Mouse (Mus musculus): ENCODE data around the gene Gosr1. TPM values are rescaled to one million over a fixed set of nuclear protein-coding genes. Genes with fewer than 3 reads are reported as not detected.
A peak's percentile ranks its signal among the peaks of the same experiment; 100 is the strongest.
"Not testable (repeated sequence)": the region's sequence is repeated elsewhere in the genome, so short reads cannot be mapped to it uniquely, and the experiment has no call there.

Gene Gosr1
- 10 to 100 TPM; 15.9 to 26.4 (median 18.8) TPM for total RNA-seq (2022)

DNA sequence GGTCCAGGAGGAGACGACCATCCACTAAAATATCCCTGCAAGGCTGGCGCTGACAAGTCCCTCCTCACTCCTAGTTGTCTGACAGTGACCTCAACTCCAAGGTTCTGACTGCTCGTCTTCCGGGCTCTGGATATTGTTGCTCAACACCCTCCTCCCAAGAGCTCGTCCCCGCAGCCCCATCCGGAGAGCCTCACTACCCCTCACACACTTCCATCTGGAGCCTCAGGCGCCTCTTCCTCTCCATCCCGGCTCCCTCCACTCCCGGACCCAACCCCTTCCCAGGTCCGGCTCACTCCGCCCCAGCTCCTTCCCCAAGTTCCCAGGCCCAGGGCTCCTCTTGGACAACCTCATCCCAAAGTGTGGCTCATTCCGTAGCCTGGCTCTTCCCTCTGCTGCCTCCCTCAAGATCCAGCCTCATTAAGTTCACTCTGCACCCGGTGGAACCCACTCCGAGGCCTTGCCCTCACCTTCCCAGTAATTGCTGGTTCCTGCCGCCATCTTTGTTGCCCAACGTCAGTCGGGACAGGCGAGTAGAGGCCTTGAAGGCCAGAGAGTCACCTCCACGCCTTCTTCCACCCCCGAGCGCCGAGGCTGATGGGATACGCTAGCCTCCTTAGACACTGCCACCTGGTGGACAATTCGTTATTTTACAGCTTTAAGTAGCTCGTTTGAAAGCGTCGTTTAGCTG, at the start of gene Gosr1:
Gosr1 (minus strand) TSS at position 527 of the 688 bp plus-strand sequence.
- peak; percentile 82 to 84 for DNase-seq (ENCODE audit: low spot score in 2 of 2)

DNA sequence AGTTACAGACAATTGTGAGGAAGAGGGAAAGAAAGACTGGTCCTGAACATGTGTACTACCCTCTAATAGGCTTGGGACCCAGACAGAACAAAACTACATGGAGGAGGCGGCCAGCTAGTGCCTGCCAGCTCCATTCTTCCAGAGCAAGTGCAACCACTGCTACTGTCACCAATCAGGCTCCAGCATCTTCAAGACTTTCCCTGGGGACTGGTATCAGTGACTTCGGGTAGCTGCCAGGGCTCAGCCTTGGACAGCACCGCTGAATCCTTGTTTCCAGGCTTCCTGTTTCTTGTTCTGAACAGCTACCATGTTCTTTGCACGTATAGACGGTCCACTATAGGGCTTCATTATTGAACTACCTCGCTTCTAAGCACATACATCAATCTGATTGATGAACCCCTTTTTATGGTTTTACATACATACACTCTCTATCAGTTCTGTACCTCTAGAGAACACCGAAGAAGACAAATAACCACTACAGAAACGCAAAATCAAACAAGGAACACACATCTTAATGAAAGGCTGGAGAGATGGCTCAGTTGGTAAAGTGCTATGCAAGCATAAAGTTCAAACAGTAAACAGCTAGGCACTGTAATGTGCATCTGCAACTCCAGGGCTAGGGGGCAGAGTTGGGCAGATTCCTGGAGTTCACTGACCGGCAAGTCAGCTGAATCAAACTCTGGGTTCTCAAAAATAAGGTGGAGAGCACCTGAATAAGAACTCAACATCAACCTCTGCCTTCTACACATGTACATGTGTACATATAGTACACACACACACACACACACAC, 47.5 kb upstream of the Gosr1 start:
- peak; percentile 10 to 23 for DNase-seq (ENCODE audit: low spot score in 2 of 2)

DNA sequence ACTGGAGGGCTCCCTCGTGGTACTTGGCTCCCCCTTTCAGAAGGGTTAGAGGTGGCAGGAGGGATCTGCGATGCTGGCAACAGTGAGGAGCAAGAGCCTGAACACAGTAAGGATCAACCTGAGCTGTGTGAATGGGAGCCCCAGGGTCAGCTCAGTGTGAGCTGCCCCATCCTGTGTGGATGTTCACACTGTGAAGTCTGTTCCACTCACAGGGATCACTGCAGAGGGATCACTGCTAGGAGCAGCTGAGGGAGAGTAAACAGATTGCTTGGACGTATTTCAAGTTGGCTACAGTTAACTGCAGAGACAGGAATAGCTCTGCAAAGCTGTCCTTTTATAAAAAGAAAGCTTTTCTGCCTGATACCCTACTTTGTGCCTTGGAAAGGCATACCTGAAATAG, 46.1 kb upstream of the Gosr1 start:
- DNase-seq (ENCODE audit: low spot score in 2 of 2) = no peak

- DNase-seq (ENCODE audit: low spot score in 2 of 2) = no peak
These were observed 45.2 kb upstream of the Gosr1 start for GRCm38 (mm10) chr11:76808550-76808949.

GRCm38 (mm10) chr11:76807007-76807679, 43.8 kb upstream of the Gosr1 start:
- DNase-seq (ENCODE audit: low spot score in 2 of 2) = no peak

DNA sequence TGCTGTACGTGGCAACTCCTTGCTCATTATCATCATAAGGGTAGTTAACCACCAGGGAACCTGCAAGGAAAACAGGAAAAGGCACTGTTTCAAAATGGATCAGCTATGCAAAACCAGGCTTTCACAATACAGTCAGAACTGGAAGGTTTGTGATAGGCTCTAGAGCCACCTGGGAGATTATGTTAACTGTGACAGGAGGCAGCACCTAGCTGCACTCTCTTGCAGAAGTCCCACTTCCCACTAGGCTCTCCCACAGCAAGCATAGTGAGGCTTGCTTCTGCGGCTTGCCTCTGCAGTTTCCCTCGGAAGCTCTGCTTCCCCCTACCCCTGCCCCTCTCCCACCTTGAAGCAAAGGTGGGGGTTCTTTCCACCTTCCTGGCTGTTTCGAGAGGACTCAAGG, 42.6 kb upstream of the Gosr1 start:
- no peak for DNase-seq (ENCODE audit: low spot score in 2 of 2)

GRCm38 (mm10) chr11:76805072-76805471, 41.7 kb upstream of the Gosr1 start:
- DNase-seq (ENCODE audit: low spot score in 2 of 2) = not testable (repeated sequence)

- no peak for DNase-seq (ENCODE audit: low spot score in 2 of 2)
These were observed 39.9 kb upstream of the Gosr1 start for GRCm38 (mm10) chr11:76803266-76803665.

DNA sequence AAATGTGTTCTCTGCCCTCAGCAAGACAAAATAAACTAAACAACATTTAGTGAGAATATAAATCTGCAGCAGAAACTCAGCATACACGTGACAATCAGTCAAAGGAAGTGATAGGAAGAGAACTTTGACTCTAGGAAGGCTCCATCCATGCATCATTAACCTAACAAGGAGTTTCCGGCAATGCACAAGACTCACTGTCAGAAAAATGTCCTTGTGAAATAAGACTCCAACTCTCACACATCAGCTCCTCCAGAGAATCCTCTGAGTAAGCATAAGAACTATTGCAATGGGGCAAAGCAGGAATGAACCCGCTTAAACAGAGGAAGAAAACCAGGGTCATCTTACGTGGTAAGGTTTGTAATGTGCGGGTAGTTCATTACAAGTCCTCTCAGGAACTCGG, 33.9 kb upstream of the Gosr1 start:
- no peak for DNase-seq (ENCODE audit: low spot score in 2 of 2)

GRCm38 (mm10) chr11:76795326-76795725, 31.9 kb upstream of the Gosr1 start:
- no peak for DNase-seq (ENCODE audit: low spot score in 2 of 2)

- no peak for DNase-seq (ENCODE audit: low spot score in 2 of 2)
These were observed 28.0 kb upstream of the Gosr1 start for GRCm38 (mm10) chr11:76791331-76791730.

DNA sequence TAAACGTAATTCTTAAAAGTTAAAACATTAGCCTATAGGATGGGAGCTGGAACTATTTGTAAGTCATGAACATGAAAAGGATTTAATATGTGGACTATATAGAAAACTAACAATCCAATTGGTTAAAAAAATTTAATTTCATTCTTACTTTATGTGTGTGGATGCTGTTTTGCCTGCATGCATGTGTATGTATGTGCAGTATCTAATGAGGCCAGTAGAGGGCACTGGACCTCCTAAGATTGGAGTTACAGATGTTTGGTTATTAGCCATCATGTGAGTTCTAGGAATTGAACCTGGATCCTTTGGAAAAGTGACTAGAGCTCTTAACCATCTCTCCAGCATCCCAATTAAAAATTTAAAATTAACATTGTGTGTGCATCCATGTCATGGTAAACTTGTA, 25.9 kb upstream of the Gosr1 start:
- DNase-seq (ENCODE audit: low spot score in 2 of 2) = peak; percentile 11 to 23

DNA sequence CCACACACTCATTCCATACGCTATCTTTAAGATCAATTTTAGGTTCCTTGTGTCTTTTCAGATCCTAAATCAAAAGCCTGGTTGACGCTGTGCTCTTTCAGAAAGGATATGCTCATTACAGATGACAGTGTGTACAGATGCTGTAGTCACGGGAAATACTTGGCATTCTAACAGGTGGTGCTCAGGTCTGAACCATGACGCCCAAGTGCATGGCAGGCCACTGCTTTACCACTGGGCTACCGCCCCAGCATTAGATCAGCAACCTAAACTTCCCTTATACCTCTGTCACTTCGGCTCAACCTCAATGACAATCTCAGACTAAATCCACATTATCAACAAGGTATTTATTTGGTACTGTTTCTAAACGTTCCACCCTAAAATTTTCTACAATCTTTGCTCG, 12.2 kb upstream of the Gosr1 start:
- no peak for DNase-seq (ENCODE audit: low spot score in 2 of 2)

GRCm38 (mm10) chr11:76773811-76774210, 10.4 kb upstream of the Gosr1 start:
- DNase-seq (ENCODE audit: low spot score in 2 of 2) = no peak

DNA sequence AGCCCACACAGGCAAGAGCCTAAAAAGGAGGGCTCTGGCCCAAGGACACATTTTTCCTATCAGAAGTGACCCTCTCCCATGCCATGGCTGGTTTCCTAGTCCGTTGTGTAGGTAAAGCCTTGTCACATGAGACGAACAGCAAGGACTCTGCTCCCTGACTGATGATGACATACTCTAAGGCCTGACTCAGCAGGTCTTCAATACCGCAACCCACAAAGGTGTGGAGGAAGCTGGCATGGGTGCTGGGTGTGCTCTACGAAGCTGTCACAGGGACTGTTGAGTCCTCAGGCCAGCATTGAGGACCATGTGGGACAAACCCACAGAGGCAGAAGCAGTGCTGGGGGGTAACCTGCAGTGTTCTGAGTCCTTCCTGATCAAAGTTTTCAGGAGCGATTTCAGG, 7.2 kb upstream of the Gosr1 start:
- DNase-seq (ENCODE audit: low spot score in 2 of 2) = no peak

- DNase-seq (ENCODE audit: low spot score in 2 of 2) = no peak
These were observed 353 bp upstream of the Gosr1 start for GRCm38 (mm10) chr11:76763741-76764122.

DNA sequence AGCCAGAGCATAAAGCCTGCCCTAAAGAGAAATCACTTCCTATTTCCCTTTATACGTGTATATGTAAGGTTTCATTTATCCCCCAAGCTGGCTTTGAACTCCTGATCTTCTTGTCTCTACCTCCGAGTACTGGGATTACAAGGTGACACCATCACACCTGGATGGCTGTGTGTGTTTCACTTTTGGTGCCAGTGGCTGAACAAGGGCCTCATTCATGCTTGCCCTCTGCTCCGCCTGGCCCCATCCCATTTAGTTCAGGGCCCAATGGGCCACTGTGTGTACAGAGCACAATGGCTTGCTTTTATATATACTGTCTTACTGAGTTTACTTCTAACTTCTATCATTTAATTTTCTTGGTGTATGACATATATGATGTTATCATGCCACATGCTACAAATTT, 11.1 kb downstream of the Gosr1 start:
- DNase-seq (ENCODE audit: low spot score in 2 of 2) = no peak

DNA sequence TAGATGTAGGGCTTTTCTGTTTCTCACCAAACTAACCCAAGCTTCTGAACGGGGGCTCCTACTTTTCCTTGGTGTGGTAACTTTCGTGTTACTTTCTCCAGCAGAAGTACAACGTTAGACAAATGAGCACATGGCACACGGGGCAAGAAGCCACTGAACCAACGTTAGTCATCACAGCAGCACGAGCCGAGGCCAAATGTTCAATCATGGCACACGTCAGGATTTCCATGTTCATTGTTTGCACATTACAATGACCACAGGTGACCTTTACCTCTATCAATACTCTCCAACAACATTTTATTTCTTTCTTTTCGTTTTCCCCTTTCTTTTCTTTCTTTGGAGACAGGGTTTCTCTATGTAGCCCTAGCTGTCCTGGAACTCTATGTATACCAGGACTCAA, 14.6 kb downstream of the Gosr1 start:
- no peak for DNase-seq (ENCODE audit: low spot score in 2 of 2)

GRCm38 (mm10) chr11:76745921-76746320, 17.5 kb downstream of the Gosr1 start:
- DNase-seq (ENCODE audit: low spot score in 2 of 2) = no peak

- peak; percentile 39 to 60 for DNase-seq (ENCODE audit: low spot score in 2 of 2)
These were observed 18.8 kb downstream of the Gosr1 start for GRCm38 (mm10) chr11:76744550-76744949.

- DNase-seq (ENCODE audit: low spot score in 2 of 2) = no peak
These were observed 20.9 kb downstream of the Gosr1 start for GRCm38 (mm10) chr11:76742511-76742910.

- DNase-seq (ENCODE audit: low spot score in 2 of 2) = no peak
These were observed 24.3 kb downstream of the Gosr1 start for GRCm38 (mm10) chr11:76739125-76739524.
